Mouse (Mus musculus) heart, embryonic 14.5 days (tissue): ENCODE measurements around the gene Kcnt1. TPM values are rescaled to one million over a fixed set of nuclear protein-coding genes. Genes with fewer than 3 reads are reported as not detected.

Experiments used
- ATAC-seq: fragments of 200-750 bp; cut with Nextera tagmentation; 2 replicates; pipeline ENCODE4 v1.8.0; 2017; ENCODE audit warnings: low read depth, moderate TSS enrichment; ENCODE audit not compliant: insufficient number of reproducible peaks, insufficient read depth, low FRiP score
- H3K27ac ChIP-seq, 2 experiments: fragments of 200-500 bp in 1 of 2; fragments of 300-500 bp in 1 of 2; sonication (generic) in 1 of 2; replicated peaks in 1 of 2; 2 replicates each; pipeline ENCODE4 v1.5.1; 2012 to 2014; ENCODE audit warnings: low read depth in 2 of 2, low read length in 2 of 2, control low read depth in 1 of 2, mild to moderate bottlenecking in 1 of 2, mixed read lengths in 1 of 2; ENCODE audit not compliant: control insufficient read depth in 1 of 2, insufficient read depth in 1 of 2
- H3K27me3 ChIP-seq: fragments of 300-500 bp; sonication (generic); 2 replicates; pipeline ENCODE4 v1.6.1; 2014; ENCODE audit warnings: mild to moderate bottlenecking, low read length, control low read depth; ENCODE audit not compliant: control insufficient read depth, insufficient read depth
- H3K36me3 ChIP-seq: fragments of 300-500 bp; sonication (generic); 2 replicates; pipeline ENCODE4 v1.6.1; 2014; ENCODE audit warnings: mild to moderate bottlenecking, control low read depth, low read length, mixed read lengths; ENCODE audit not compliant: control insufficient read depth, insufficient read depth
- H3K4me1 ChIP-seq, 2 experiments: fragments of 200-500 bp in 1 of 2; fragments of 300-500 bp in 1 of 2; sonication (generic) in 1 of 2; 2 replicates each; pipeline ENCODE4 v1.6.1; 2012 to 2014; ENCODE audit warnings: low read length in 2 of 2, control low read depth in 1 of 2, mixed read lengths in 1 of 2; ENCODE audit not compliant: control insufficient read depth in 2 of 2, insufficient read depth in 2 of 2
- H3K4me2 ChIP-seq: fragments of 300-500 bp; sonication (generic); 2 replicates; pipeline ENCODE4 v1.6.1; 2014; ENCODE audit warnings: mild to moderate bottlenecking, low read length
- H3K4me3 ChIP-seq, 2 experiments: fragments of 200-500 bp in 1 of 2; fragments of 300-500 bp in 1 of 2; sonication (generic) in 1 of 2; 2 replicates each; pipeline ENCODE4 v1.5.1; 2012 to 2014; ENCODE audit warnings: low read length in 2 of 2, mild to moderate bottlenecking in 2 of 2, control low read depth in 1 of 2, low read depth in 1 of 2, moderate library complexity in 1 of 2; ENCODE audit not compliant: control insufficient read depth in 1 of 2, insufficient read depth in 1 of 2
- H3K9ac ChIP-seq: fragments of 300-500 bp; sonication (generic); 2 replicates; pipeline ENCODE4 v1.6.1; 2014; ENCODE audit warnings: mild to moderate bottlenecking, low read length
- H3K9me3 ChIP-seq: fragments of 300-500 bp; sonication (generic); 2 replicates; pipeline ENCODE4 v1.6.1; 2016; ENCODE audit warnings: low read length, control low read depth; ENCODE audit not compliant: control insufficient read depth
- WGBS: fragments of 180-500 bp; shearing (Covaris S2); extraction: QIAGEN DNeasy Blood & Tissue Kit; methylation state at CpG from one replicate; pipeline ENCODE4 v1.1.7; 2014; 5-methylcytosine and 5-hydroxymethylcytosine counted together
- polyA plus RNA-seq: library from polyadenylated mRNA; unstranded; fragments of >200 nt; fragmentation: Nextera tagmentation; extraction: Ambion mirVana; gene quantifications from 2 replicates; pipeline ENCODE4 v1.2.1, GENCODE M21; 2014

Kcnt1 gene
- polyA plus RNA-seq, 1 experiment from 2014 or later: not detected

DNA sequence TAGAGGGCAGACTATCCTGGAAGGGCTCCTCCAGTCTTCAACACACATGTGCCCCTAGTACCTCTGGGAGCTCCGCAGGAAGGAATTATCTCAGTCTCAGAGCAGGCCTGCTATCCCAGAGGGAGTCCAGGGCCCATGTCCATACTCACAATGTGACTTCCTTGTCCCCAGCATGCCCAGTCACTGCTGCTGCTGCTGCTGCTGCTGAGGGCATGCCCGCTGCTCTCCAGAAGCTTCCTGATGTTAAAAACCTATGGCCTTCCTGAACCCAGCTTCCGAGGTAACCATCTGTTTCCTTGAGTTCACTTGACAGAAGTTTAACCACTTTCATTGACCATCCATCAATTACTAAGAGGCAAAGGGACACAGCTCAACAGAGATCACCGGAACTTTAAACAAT is 61.4 kb downstream of the Kcnt1 start:
- H3K4me3 ChIP-seq: no peak overlapping the region
- H3K9ac ChIP-seq: no peak overlapping the region
- WGBS: 90% methylated on average over 4 of the region's 4 CpGs
- H3K9me3 ChIP-seq: no peaks in the 10 kb centered on the region
- ATAC-seq: no peak
- peaks cover 52% of the 10 kb centered on the region for H3K36me3 ChIP-seq
- H3K27me3 ChIP-seq: no peaks in the 10 kb centered on the region
- no peaks in the 10 kb centered on the region for H3K4me1 ChIP-seq
- H3K4me2 ChIP-seq: no peak overlapping the region
- H3K27ac ChIP-seq: no peak overlapping the region

GRCm38 (mm10) chr2:25927821-25928220 is 64.3 kb downstream of the Kcnt1 start:
- WGBS: 91% methylated on average over 7 of the region's 7 CpGs
- H3K9ac ChIP-seq: no peak overlapping the region

GRCm38 (mm10) chr2:25931249-25931859 is 67.8 kb downstream of the Kcnt1 start:
- ATAC-seq: no peak
- H3K4me2 ChIP-seq: no peak overlapping the region
- H3K27me3 ChIP-seq: no peaks in the 10 kb centered on the region
- H3K4me3 ChIP-seq: no peak overlapping the region
- no peak overlapping the region for H3K9ac ChIP-seq
- 80% methylated on average over 6 of the region's 6 CpGs for WGBS
- H3K4me1 ChIP-seq: no peaks in the 10 kb centered on the region
- H3K9me3 ChIP-seq: no peaks in the 10 kb centered on the region
- no peak overlapping the region for H3K27ac ChIP-seq
- peaks cover 95% of the 10 kb centered on the region for H3K36me3 ChIP-seq

More at GRCm38 (mm10) chr2:25927821-25928220, 64.3 kb downstream of the Kcnt1 start:
- no peak overlapping the region for H3K27ac ChIP-seq
- H3K4me1 ChIP-seq: no peaks in the 10 kb centered on the region
- no peak overlapping the region for H3K4me2 ChIP-seq
- no peaks in the 10 kb centered on the region for H3K27me3 ChIP-seq
- peaks cover 81% of the 10 kb centered on the region for H3K36me3 ChIP-seq
- no peaks in the 10 kb centered on the region for H3K9me3 ChIP-seq
- H3K4me3 ChIP-seq: no peak overlapping the region
- no peak for ATAC-seq

- Histone ChIP-seq H3K4me3 (no peak overlapping the region), H3K9ac (no peak overlapping the region), H3K4me2 (no peak overlapping the region), H3K4me1 (no peaks in the 10 kb centered on the region), H3K9me3 (no peaks in the 10 kb centered on the region), H3K27me3 (no peaks in the 10 kb centered on the region), H3K36me3 (peaks cover 100% of the 10 kb centered on the region), H3K27ac (no peak overlapping the region)
- WGBS: 84% methylated on average over 6 of the region's 6 CpGs
- no peak for ATAC-seq
Observed at GRCm38 (mm10) chr2:25940503-25940902, 77.0 kb downstream of the Kcnt1 start.

DNA sequence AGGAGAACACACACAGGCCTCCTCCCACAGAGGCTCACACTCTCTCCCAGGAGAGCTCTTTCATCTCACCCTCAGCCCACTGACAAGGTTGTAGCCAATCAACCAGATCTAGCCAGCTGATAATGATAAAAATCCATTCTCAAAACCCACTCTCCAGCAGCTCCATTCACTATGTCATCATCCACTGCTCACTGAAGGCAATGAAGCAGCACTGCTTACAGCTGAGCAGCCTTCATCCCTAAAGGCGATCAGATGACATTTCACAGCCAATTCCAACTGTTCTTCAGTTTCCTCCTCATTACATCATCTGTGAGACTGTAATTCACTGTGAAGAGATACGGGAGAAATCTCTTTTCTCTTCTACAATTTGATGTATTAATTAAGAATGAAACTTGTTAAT is 80.3 kb downstream of the Kcnt1 start:
- 88% methylated on average over 2 of the region's 2 CpGs for WGBS
- H3K27me3 ChIP-seq: no peaks in the 10 kb centered on the region
- no peaks in the 10 kb centered on the region for H3K4me1 ChIP-seq
- no peak overlapping the region for H3K4me2 ChIP-seq
- ATAC-seq: no peak
- no peak overlapping the region for H3K27ac ChIP-seq
- H3K4me3 ChIP-seq: no peak overlapping the region
- H3K36me3 ChIP-seq: peaks cover 77% of the 10 kb centered on the region
- H3K9me3 ChIP-seq: no peaks in the 10 kb centered on the region
- no peak overlapping the region for H3K9ac ChIP-seq

DNA sequence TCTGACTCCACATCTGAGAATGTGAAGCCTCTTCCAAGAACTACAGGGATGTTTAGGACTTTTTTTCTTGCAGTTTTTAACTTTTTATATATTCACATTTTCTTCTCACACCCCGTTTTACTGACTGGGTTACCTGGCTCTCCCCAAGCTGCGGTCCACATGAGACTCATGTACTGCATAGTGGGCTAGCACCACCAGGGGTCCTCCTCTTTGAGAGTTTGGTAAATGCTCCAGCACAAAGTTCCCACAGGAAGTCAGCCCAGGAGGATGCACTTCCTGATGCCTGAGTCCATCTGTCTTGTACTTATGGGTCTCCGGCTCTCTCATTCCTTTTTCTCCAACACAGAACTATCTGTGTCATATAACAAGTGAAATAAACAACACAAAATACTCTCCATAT is 84.4 kb downstream of the Kcnt1 start:
- Histone ChIP-seq H3K36me3 (peaks cover 68% of the 10 kb centered on the region), H3K27me3 (no peaks in the 10 kb centered on the region), H3K4me2 (no peak overlapping the region), H3K4me1 (no peaks in the 10 kb centered on the region), H3K27ac (no peak overlapping the region), H3K9ac (no peak overlapping the region), H3K9me3 (no peaks in the 10 kb centered on the region), H3K4me3 (no peak overlapping the region)
- no peak for ATAC-seq
- 77% methylated on average over 3 of the region's 3 CpGs for WGBS

DNA sequence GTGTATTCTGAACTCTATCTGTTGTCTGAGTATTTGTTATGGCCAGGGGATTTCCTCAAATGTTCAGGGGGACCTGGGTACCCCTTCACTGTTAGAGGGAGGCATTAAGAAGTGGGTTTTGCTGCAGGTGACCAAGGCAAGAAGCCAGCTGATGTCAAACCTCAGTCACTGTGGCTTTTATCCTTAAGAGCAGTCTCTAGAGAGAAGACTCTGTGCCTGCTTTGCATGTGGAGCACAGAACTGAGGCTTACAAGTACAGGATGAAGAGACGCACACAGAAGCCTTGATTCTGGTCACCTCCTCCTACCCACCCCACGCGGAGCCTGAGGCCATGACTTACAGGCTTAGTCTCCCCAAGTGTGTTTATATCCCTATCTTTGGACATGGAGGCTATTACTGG is 85.8 kb downstream of the Kcnt1 start:
- Histone ChIP-seq H3K27me3 (no peaks in the 10 kb centered on the region), H3K4me3 (no peak overlapping the region), H3K27ac (no peak overlapping the region), H3K9me3 (no peaks in the 10 kb centered on the region), H3K36me3 (peaks cover 66% of the 10 kb centered on the region), H3K4me1 (no peaks in the 10 kb centered on the region), H3K9ac (no peak overlapping the region), H3K4me2 (no peak overlapping the region)
- WGBS: 91% methylated on average over 3 of the region's 3 CpGs
- ATAC-seq: no peak
